Mouse (Mus musculus) cerebral cortex, adult 2 months (tissue): Measurements from ENCODE around the gene Ablim1.

Experiments
- WGBS: fragments of 180-500 bp; shearing (Covaris S2); methylation state at CpG from one replicate; pipeline ENCODE4 v1.1.7; 2018; 5-methylcytosine and 5-hydroxymethylcytosine counted together

Ablim1 gene

DNA sequence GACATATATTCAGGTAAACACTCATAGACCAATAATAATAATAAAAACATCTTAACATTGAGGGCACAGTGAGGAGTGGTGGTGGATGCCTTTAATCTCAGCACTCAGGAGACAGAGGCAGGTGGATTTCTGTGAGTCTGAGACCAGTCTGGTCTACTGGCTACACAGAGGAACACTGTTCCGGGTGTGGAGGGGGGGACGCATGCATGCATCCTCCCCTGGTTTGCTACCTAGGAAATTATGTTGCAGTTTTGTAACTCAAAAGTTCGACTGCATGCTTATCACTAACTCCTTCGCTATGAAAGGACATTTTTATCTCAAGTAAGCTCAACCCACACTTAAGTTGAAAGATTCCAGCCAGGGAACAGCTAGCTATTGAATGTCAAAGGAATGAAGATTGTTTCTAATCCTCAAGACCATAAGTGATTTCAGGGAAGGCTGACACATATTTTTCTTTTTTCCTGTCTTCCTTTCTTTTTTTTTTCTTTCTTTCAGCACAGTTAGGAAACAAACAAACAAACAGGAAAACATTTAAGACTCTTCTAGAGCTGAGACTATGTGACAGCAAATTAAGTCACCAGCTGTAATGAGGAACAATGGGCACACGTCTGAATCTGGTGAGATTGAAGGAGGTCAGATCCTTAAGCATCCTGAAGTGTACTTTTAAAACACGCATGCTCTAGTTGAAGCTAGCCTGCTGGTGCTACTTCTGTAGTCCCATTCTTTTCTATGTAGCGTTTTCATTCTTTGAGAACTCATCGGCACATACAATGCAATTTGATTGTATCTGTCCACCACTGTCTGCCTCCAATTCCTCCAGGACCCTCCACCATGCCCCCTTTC is 26.4 kb upstream of the Ablim1 start:
- 75% methylated on average over 8 of the region's 8 CpGs for WGBS

DNA sequence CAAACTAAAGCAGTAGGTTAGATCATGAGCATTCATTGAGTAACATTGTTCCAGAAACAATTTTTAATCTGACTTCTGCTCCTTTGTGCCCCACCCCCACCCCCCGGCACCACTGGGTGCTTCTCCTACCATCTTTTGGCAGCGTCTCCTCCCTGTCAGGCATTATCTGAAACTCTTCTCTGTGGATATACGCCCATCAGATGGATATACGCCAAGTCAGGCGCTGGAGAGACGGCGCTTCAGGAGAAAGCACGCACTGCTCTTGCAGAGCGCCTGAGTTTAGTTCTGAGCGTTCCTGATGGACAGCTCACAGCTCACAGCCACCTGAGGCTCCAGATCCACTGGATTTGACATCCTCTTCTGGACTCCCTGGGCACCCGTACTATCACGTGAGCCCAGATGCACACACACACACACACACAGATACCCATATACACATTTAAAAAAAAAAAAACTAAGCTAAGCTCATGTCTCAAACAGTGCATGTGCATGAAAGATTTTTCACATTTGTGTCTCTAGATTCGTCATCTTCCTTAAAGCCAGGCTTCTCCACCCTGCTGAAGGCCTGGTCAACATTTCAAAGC is 24.7 kb upstream of the Ablim1 start:
- WGBS = 60% methylated on average over 13 of the region's 13 CpGs

DNA sequence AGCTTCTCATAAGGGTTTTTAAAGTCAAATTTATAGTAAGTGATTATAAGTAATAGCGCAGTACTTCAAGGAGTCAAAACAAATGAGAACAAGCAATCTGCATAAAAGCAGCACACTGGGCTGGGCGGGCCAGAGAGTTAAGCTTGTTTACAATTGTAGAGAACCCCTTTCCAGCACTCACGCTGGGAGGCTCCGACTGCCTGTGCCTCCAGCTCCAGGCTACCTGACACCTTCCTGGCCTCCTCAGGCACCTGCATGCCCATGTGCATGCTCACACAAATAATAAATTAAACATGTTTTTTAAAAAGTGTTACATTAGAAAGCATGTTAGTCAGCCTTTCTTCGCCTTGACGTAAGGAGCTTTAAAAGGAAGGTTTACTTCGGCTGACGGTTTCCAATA is 20.4 kb upstream of the Ablim1 start:
- 78% methylated on average over 8 of the region's 8 CpGs for WGBS

DNA sequence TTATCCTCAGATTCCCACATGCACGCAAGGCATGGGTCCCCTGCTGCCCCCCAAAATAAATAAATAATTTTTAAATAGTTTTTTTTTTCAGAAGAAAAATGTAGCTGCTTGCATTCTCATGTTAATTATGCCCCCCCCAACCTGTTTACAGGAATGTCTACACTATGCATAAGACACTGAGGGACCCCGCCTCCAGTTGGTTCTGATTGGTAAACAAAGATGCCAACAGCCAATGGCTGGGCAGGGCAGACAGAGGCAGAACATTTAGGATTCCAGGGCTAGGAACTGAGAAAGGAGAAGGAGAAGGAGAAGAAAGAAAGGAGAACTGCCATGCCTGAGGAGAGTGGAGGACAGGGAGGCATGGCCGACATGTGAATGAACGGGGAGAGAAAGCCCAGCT is 18.6 kb upstream of the Ablim1 start:
- WGBS = 92% methylated on average over 4 of the region's 4 CpGs

DNA sequence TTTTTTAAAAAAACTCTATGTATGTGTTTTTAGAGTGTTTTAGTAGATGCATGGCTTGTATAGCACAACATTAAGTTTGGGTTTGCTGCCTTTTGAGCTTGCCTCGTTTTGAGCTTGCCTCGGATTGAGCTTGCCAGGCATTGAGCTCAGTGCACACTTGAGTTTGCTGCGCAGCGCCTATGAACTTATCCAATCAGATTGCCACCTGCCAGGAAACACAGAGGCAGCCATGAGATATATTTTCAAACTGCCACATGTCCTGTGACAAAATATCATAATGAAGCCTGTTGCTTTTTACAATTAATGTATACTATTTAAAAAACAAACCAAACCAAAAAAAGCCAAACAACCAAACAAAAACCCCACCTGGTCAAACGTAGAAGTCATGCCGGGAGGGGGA is 16.5 kb upstream of the Ablim1 start:
- 76% methylated on average over 6 of the region's 6 CpGs for WGBS

DNA sequence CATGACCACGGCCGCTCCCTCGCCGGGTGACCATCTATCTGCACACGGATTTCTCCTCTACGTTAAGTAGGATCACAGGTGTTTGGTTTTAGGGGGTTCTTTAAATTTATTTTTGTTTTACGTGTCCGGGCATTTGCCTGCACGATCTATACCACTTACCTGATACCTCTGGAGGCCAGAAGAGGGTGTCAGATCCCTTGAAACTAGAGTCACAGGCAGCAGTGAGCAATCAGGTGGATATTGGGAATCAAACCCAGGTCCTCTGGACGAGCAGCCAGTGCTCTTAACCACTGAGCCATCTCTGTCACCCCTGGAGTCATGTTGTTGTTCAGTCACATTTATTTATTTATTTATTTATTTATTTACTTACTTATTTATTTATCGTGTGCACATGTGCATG is 15.6 kb upstream of the Ablim1 start:
- WGBS = 81% methylated on average over 11 of the region's 11 CpGs

DNA sequence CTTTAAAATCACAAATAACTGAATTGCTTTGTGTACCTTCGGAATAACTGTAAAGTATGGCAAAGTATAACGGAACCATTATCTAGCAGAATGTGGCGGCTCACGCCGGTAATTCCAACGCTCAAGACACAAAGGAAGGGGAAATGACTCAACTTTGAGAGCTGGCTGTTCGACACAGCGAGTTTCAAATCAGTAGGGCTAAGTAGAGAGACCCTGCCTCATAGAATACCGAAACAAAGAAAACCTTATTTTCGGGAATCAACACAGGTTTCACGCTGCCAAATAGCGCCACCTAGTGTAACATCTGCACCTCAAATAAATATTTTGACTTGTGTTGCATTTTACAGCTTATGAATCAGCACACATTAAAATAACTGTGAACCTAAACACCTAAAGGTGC is 14.1 kb upstream of the Ablim1 start:
- WGBS = 50% methylated on average over 12 of the region's 12 CpGs

DNA sequence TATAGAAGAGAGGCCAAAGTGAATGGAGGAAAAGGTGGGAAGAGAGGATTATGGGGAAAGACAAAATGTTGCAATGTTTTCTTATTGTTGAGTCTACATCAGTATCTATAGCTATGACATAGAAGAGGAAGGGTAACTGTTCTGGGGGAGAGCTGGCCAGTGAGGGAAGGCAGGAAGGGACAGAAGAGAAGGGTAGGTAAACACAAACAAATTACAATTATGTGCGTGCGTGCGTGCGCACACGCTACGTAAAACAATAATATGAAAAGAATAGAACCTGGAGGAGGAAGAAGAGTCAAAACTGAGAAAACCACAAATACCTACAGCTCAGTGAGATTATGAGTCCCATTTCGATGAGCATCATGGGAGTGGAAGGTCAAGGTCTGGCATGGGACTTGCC is 13.6 kb upstream of the Ablim1 start:
- 94% methylated on average over 7 of the region's 7 CpGs for WGBS

DNA sequence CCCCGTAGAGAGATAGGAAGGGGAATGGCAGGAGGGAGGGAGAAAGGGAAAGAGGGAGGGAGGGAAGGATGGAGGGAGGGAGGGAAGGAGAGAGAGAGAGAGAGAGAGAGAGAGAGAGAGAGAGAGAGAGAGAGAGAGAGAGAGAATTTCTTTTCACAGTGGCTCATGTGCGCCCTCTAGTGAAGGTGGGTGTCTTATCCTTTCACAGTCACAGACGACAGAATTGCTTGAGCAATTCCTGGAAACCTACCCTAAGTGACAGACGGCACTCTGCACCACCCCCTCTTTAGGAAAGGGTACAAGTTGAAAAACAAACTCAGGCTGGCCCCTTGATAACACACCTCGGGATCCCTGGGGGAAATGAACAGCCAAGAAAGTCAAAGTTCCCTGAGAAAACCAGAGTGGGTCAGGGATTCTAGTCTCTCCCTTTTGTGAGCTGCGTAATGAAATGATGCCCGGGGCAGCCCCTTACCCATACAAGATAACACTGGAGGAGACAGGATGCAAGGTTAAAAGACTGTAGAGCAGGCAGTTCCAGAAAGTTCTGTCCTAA is 11.1 kb upstream of the Ablim1 start:
- 20% methylated on average over 7 of the region's 7 CpGs for WGBS

DNA sequence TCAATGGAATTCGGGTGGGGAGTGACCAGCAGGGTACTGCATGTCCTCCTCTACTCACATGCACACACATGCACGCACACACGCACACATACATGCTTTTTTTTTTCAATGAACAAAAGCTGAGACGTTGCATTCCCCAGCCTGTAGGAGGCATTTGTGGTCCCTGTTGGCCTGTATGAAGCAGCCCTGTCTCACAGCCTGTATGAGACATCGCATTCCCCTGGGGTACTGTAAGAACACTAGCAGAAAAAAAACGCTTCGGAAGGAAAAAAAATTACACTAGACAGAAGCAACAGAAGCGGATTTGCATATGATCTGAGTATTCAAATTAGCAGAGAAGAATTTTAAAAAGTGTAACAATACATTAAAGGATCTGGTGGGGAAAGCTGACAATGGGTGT is 8.4 kb upstream of the Ablim1 start:
- WGBS = 61% methylated on average over 8 of the region's 8 CpGs

DNA sequence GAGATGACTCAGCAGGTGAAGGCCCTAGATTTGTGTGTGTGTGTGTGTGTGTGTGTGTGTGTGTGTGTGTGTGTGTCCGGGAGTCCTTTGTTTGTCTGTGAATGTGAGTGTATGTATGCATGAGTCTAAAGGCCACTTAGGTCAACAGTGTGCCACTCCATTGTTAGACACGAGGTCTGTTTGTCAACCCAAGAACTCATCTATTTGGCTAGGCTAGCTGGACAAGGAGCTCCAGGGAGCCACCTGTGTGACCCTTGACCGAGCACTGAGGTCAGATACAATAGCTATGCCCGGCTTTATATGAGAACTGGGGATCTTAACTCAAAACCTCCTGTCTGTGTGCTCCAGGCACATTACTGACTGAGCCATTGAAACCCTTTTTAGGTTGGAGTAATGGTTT is 7.8 kb upstream of the Ablim1 start:
- WGBS = 85% methylated on average over 4 of the region's 4 CpGs

DNA sequence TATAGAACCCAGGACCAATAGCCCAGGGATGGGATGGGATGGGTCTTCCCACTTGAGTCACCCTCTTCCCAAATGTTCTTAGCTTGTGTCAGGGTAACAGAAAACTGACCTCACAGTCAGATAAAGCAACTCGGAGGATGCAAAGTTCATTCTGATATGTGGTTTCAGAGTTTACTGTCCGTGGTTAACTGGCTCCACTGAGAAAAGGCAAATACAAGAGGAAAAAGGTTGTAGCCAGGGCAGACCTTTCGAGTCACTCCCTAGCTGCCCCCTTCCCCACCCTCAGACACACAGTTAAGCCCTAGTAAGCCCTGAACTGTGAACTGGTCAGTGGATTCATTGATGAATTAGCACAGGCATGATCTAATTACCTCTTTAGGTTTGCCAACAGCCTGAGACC is 7.1 kb upstream of the Ablim1 start:
- WGBS = 95% methylated on average over 3 of the region's 3 CpGs

DNA sequence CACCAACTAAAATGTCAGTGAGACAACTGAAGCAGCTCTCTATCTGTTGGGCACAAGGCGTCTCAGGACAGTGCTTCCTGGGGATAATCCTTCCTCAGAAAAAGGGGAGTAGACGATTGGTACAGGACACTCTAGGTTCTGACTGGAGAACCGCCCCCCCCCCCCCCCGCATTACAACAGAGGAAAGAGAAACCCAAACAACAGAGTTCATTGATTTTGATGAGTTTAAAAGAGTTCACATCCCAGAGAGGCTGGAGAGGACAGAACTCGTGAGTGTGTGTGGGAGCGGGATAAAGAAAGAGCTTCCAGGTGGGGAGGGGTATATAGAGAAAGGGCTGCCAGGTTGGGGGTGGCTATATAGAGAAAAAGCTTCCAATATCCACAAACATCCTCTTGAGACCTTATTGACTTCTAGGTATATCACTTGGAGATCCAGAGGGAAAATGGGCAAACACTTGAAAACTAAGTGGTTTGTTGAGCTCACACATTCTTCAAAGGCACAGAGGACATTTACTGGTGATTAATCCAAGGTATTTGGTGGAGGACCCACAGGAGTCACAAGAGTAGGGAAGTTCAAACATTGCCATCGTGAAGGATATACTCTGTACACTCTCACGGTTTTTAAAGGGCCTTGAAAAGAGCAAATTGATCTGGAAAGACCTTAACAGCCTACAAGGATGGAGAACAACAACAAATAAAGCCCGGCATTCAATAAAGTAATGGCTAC is 6.1 kb upstream of the Ablim1 start:
- 80% methylated on average over 9 of the region's 9 CpGs for WGBS

DNA sequence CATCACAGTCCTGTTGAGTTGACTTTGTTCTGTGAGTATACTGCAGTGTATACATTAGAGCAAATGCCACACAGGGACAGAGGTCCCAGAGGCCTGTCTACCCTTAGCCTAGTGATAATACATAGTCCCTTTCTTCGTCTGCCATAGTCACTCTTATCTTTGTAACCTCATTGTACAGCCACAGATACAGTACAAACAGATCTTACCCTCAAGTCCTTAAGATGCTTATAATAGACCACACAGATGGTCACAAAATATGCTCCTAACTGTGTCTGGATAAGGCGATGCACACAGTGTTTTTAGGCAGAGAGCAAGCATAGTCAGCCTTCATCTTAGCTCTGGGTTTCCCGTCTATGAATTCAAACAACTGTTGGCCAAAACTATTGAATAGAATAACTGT is 1.9 kb upstream of the Ablim1 start:
- WGBS = 84% methylated on average over 3 of the region's 3 CpGs

DNA sequence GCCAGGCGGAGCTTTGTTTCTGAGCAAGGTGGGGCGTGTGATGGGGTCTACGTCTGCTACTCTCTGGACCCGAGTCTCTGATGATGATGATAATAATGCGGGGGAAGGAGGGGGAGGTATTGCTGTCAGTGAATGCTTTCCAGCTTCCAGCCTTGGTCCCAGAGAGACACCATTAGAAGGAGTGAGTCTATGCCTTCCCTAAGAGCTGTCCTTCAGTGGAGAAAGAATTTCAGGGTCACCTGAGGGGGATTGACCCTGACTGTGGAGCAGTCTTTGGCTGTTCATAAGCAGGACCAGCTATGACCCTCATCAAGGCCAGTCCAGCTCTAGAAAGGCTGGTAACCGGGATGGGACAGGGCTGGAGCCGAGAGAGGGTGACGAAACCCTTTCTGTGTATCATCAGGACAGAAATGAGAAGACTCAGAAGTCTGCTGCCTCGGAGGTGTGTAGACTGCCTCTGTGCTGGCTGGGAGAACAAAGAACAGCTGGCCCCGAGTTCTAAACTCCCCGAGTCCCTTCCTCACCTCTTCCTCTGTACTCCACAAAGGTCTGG is 370 bp upstream of the Ablim1 start:
- WGBS = 30% methylated on average over 11 of the region's 11 CpGs

DNA sequence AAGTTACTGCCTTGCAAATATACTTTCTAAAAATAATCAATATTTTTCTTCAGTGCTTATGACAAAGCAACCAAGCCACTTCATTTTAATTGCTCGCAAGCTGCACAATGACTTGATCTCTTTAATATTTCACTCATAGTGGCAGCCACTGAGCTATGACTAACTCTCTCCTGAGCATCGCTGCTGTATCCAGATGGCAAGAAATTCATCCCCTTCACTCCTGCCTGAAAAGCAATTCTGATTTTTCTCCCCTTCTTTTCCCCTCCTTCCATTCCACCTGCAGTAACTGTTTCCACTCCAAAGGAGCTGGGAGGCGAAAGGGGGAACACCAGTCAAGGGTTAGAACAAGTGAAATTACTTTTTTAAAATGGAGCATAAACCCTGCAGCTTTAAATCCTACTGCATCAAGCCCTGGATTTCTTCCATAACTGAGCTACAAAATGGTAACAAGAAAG is 801 bp downstream of the Ablim1 start:
- WGBS = 40% methylated on average over 3 of the region's 3 CpGs

DNA sequence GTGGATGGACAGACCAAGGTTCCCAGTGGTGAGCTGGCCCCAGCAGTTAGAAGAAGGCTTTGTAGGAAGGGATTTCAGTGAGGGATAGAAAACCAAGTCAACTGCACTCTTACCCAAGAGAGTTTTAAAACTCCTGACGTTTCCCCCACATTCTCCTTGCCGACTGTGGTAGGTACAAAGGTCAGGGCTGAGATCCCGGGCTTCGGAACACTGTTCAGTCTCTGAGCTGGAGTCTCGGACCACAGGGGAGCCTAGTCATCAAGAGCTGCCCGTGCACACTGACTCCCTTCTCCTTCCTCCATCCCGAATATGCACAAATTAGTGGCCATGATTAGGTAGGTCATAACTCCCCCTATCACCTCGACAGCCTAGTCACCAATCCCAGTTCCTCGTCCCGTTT is 1.5 kb downstream of the Ablim1 start:
- 62% methylated on average over 10 of the region's 10 CpGs for WGBS

DNA sequence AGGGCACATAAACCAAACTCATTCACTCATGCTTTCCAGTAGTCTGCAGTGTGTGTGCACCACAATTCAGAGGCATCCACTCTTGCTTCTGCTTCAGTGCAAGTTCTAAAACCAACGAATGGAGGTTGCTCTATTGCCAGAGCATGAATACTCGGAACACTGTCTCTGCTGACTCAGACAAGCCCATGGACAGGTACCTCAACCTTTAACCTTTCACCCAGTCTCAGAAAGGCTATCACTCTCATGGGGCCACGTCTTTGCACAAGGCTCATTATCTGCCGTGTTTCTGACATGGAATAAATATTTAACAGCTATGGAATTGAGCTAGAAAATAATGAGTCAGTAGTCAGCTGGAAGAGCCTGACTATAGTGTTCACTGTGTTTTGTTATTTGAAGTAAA is 4.7 kb downstream of the Ablim1 start:
- 60% methylated on average over 4 of the region's 4 CpGs for WGBS

DNA sequence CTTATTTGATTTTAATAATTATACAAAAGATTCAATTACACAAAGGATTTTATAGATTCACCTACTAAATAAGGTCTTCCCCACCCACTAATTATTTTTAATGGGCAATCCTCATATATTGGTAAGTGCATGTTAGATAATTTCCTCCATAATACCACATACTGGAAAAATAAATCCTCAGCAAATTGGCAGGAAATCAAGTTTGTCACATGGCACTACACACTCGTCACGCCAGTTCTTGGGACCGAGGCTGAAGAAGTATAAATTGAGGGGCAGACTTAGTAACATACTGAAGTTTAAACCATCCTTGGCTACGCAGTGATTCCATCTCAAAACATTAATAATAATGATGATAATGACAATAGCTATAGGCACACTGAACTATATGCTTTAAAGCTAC is 8.1 kb downstream of the Ablim1 start:
- WGBS = 44% methylated on average over 4 of the region's 4 CpGs

DNA sequence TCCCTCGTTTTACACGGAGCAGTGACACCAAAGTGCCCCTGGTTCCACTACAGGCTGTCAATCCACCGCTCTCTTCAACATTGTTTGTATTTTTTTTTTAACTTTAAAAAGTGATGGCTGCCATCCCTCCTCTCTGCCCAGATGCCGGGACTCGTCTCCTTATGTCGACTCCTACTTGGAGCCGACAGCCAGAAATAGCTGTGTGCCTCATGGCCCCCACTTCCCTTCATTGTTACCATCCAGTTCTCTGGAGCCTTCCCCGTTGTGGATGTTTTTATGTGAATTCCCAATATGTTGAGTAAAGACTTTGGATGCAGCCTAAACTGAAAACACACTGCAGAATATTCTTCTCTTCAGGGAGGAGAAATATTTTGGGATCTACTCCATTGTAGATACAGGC is 8.7 kb downstream of the Ablim1 start:
- 31% methylated on average over 8 of the region's 8 CpGs for WGBS

DNA sequence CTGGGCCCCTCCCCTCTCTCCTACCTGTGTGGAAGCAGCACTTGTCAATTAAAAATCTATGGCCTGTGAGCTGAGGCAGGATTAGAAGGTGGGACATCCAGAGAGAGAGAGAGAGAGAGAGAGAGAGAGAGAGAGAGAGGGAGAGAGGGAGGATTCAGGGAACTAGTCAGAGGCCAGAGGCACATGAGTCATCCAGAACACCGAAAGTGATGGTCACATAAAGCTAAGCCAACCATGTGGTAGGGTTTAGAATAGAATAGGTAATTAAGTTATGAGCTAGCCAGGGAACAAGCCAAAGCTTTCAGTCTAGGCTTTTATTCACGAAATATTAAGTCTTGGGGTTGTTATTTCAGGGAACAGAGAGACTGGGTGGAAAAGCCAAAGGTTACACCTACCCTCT is 10.1 kb downstream of the Ablim1 start:
- WGBS = 67% methylated on average over 2 of the region's 2 CpGs

DNA sequence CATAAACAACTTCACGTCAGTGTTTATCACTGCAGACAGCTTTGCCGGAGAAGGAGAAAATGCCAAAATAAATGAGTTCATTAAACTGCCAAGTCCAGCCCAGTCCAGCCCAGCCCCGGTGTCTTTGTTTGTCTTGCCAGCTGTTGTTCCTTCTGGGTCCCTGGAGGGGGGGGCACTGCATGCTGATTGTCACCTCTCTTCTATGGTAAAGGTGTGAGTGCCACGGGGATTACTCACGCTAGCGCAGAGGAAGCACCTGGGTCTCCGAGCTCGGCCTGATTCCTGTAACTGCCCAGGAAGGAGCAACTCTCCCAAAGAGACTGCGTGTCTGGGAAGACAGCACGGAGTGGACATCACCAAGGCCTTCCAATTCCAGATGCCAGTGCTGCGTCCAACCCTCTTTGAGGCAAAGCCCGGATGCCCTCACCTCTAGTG is 12.7 kb downstream of the Ablim1 start:
- 51% methylated on average over 12 of the region's 12 CpGs for WGBS
